Mouse (Mus musculus) common myeloid progenitor, adult 5-6 weeks (primary cell): ENCODE data around the gene Mss51. TPM values are rescaled to one million over a fixed set of nuclear protein-coding genes. Genes with fewer than 3 reads are reported as not detected.
A peak's percentile ranks its signal among the peaks of the same experiment; 100 is the strongest.

Experiments
- ATAC-seq: replicated peaks from 2 replicates; pipeline ENCODE4 v1.8.0; 2016; ENCODE audit warnings: low read depth, mild to moderate bottlenecking, moderate TSS enrichment, inconsistent platforms; ENCODE audit not compliant: poor library complexity, severe bottlenecking
- total RNA-seq: library from RNA; stranded (forward); fragments of 200-1000, 187-1606 nt; gene quantifications from 2 replicates; pipeline ENCODE4 v1.2.3, GENCODE M21; 2017

Gene Mss51
- total RNA-seq, result 1.1 and 1.9 TPM in 2 replicates

DNA sequence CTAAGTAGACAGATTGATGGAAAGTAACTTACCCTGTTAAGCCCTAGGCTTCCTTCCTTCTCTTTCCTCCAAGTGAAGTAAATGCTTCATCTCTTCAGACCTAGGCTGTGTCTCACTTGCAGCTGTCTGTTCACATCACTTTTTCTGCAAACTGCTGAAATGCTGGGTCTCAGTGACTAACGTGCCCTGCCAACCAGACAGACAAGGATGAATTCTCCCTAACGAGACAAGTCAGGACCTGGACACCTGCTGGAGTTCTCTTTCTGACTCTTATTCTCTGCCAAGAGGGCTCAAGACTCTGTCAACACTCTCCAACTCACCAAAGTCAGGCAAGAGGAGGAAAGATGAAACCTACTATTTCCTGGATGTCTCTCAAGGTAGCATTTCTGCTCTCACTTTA is at the start of gene Mss51:
Gene Mss51, minus strand, starts transcription at position 299 of the 400 bp plus-strand sequence.
- ATAC-seq, result no peak

DNA sequence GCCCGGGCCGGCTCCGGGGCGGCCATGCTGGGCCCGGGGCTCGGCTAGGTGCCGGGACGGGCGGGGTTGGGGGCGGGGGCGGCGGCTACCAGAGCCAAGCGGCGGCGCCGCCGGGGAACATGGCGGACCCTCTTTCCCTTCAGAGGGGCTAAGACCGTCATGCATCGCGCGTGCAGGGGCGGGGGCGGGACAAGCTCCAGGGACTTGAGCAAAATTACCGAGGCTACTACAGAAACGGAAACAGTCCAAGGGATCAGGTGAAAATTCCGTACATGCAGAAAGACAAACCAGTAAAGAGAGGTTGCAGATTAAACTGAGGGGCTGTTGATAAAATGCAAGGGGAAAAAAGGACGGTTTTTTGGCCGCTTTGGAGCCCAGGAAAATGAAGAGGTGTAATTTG is 49.7 kb upstream of the Mss51 start, which contains the start of gene Ppp3cb:
Gene Ppp3cb, minus strand, starts transcription at position 159 of the 400 bp plus-strand sequence.
- peak; percentile 91 for ATAC-seq

GRCm38 (mm10) chr14:20545529-20546331 is 49.0 kb upstream of the Mss51 start:
- ATAC-seq, result peak; percentile 79

DNA sequence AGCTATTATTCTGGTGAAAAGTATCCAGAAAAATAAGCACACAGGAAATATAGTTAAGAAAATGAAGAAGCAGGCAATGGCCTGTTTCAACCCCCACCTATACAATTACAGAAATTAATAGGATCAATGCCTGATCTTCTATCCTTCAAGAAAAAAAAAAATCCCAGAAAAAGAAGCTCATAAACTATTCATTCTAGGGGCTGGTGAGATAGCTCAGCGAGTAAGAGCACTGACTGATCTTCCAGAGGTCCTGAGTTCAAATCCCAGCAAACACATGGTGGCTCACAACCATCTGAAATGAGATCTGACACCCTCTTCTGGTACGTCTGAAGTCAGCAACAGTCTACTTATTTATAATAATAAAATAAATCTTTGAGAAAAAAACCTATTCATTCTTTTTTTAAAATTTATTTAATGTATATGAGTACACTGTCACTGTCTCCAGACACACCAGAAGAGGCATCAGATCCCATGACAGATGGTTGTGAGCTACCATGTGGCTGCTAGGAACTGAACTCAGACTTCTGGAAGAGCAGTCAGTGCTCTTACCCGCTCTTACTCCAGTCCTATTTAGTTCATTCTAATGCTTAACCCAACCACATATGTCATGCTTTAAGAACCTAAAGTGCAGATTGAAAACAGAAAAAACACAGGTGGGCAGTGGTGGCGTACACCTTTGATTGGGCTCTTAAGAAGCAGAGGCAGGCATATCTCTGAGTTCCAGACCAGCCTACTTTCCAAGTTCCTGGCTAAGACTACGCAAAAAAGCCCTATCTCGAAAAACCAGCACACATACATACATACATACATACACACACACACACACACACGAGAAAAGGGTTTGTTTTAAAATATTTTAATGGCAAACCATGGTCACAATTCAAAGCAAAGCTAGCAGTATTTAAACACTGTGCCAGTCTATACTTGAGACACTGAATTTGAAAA is 48.0 kb upstream of the Mss51 start:
- no peak for ATAC-seq

- no peak for ATAC-seq
These were observed 32.9 kb upstream of the Mss51 start for GRCm38 (mm10) chr14:20529643-20530042.

DNA sequence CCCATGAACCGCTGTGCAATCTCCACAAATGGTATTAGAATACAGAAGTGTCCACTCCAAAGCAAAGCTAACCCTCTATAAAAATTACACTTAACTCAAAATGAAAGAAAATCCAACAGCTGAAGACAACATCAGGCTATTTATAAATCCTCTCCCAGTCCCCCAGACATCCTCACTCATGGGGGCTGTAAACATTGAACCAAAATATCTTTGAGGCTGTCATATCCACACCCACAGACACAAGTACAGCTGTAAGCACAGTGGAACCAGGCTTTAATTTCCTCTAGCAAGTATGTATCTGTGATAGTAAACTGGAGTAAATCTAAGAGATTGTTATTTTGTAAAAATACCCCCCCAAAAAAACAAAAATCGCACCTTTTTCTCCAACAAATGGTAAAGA is 23.5 kb upstream of the Mss51 start:
- ATAC-seq, result no peak

- no peak for ATAC-seq
These were observed 11.7 kb upstream of the Mss51 start for GRCm38 (mm10) chr14:20508424-20508823.

GRCm38 (mm10) chr14:20502966-20503365 is 6.3 kb upstream of the Mss51 start:
- peak; percentile 90 for ATAC-seq

- no peak for ATAC-seq
These were observed 3.3 kb upstream of the Mss51 start for GRCm38 (mm10) chr14:20499982-20500381.

DNA sequence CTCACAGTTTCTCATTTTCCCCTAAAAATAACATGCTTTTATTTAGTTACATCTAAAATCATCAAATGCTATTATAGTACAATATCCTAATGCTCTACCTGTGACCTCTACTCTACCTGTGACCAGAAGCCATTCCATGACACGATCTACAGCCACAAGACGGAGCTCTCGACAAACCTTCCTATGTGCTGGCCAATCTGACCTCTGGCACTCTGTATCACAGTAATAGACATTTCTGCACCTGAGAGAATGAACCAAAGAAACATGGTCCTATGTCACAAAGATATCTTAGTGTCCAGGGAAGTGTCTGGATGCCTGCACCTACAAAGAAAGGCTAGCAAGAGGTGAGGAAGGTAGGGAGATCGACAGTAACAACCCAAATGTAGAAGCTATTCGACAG is 10.7 kb downstream of the Mss51 start:
- no peak for ATAC-seq

- ATAC-seq, result no peak
These were observed 14.5 kb downstream of the Mss51 start for GRCm38 (mm10) chr14:20482051-20482751.

GRCm38 (mm10) chr14:20481211-20481610 is 15.5 kb downstream of the Mss51 start:
- ATAC-seq, result peak; percentile 37; the same call in 1 of the 2 replicates

- no peak for ATAC-seq
These were observed 16.5 kb downstream of the Mss51 start for GRCm38 (mm10) chr14:20480195-20480579.

- peak; percentile 80 for ATAC-seq
These were observed 17.2 kb downstream of the Mss51 start, which contains the start of gene Anxa7 for GRCm38 (mm10) chr14:20479291-20480194. Anxa7 (minus strand) TSS chr14:20480133.

- ATAC-seq, result peak; percentile 61
These were observed 17.9 kb downstream of the Mss51 start for GRCm38 (mm10) chr14:20478801-20479200.

- peak; percentile 4; the same call in 1 of the 2 replicates for ATAC-seq
These were observed 18.3 kb downstream of the Mss51 start for GRCm38 (mm10) chr14:20478385-20478784.

GRCm38 (mm10) chr14:20477261-20478025 is 19.3 kb downstream of the Mss51 start:
- no peak for ATAC-seq

GRCm38 (mm10) chr14:20460216-20460615 is 36.5 kb downstream of the Mss51 start:
- no peak for ATAC-seq
